Mouse (Mus musculus): ENCODE measurements around the gene Atf3. TPM values are rescaled to one million over a fixed set of nuclear protein-coding genes. Genes with fewer than 3 reads are reported as not detected.
A peak's percentile ranks its signal among the peaks of the same experiment; 100 is the strongest.

Gene Atf3
- polyA plus RNA-seq, 1 experiment, result 59.6 TPM

DNA sequence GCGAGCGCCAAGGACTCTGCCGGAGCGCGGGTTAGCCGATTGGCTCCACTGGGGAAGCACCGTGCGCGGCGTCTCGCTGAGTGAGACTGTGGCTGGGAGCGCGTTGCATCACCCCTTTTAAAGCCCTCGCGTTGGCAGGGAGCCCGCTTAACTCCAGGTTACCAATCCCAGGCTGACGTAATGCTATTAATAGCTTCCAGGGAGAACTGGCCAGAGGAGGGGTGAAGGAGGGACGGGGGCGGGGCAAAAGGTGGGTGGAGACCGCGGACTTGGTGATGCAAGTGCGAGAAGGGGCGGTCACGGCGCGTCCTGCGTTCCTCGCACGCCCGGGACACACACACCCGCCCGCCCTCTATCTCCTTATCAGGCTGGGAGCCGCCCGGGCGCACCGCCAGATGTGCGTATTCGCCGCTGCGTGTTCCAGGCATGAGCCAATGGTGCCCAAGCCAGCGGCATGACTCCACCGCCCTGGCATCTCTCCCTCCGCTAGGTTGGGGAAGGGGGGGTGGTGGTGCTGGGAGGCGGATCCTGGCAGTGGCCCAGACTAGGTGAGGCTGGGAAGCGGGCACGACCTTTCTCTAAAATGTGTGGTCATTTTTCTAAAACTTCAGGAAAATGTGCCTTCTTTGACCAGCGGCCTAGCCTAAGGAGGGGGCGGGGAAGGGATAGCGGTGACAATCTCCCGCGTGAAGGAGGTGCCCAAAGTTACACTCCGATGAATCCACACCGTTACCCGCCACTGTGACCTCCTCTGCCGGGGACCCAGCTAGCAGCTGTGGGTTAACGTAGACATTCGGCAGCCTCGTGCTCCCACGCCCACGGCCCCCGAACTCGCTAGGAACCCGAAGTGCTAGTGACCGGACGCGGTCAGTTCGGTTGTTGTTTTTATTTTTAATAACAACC, 34.4 kb downstream of the Atf3 start:
- TF ChIP-seq MYOG (IDR thresholded peaks at IDR 0.05; ENCODE audit: control insufficient read depth in 1 of 3, insufficient read depth in 1 of 3, insufficient read length in 2 of 3, low read depth in 2 of 3), result peak in 1 of 3 experiments; percentile 54
- peak; percentile 100 for TF ChIP-seq POLR2AphosphoS2 (IDR thresholded peaks at IDR 0.05; ENCODE audit: insufficient read length, low read depth)
- no peak for TF ChIP-seq MAX (IDR thresholded peaks at IDR 0.05; ENCODE audit: low read depth)
- peak; percentile 3 for TF ChIP-seq TCF3 (IDR thresholded peaks at IDR 0.05; ENCODE audit: insufficient read length, low read depth)
- TF ChIP-seq CEBPB (IDR thresholded peaks at IDR 0.05; ENCODE audit: insufficient read depth, poor library complexity, severe bottlenecking), result peak; percentile 95
- TF ChIP-seq SRF (IDR thresholded peaks at IDR 0.05; ENCODE audit: control insufficient read depth, insufficient read length, low read depth), result peak; percentile 98
- no peak for TF ChIP-seq E2F4 (IDR thresholded peaks at IDR 0.05; ENCODE audit: insufficient read depth)
- peak; percentile 100 for TF ChIP-seq POLR2A (IDR thresholded peaks at IDR 0.05; ENCODE audit: insufficient read length, low read depth)
- no peak for TF ChIP-seq USF1 (IDR thresholded peaks at IDR 0.05; ENCODE audit: low read depth)
- TF ChIP-seq TCF12 (IDR thresholded peaks at IDR 0.05; ENCODE audit: insufficient read depth, poor library complexity, severe bottlenecking), result no peak
- no peak for TF ChIP-seq REST (IDR thresholded peaks at IDR 0.05; ENCODE audit: insufficient read depth, insufficient read length)
- TF ChIP-seq MYOD1 (IDR thresholded peaks at IDR 0.05; ENCODE audit: control insufficient read depth in 1 of 3, insufficient read length in 2 of 3, low read depth in 2 of 3), result peak in 1 of 3 experiments; percentile 38
- no peaks in the 10 kb centered on the region for H3K36me3 ChIP-seq (ENCODE audit: control insufficient read depth, insufficient read depth)
- H3K79me2 ChIP-seq (ENCODE audit: control insufficient read depth, insufficient read depth), result peaks cover 28% of the 10 kb centered on the region
- peak overlapping the region; percentile 98 for H3K4me3 ChIP-seq
- H3K27me3 ChIP-seq (ENCODE audit: control insufficient read depth, insufficient read depth, insufficient read length), result peaks cover 16% of the 10 kb centered on the region
- H3ac ChIP-seq (ENCODE audit: control insufficient read depth, insufficient read length), result peak overlapping the region; percentile 57
- H3K4me2 ChIP-seq (ENCODE audit: low read depth), result peak overlapping the region; percentile 100

- Histone ChIP-seq H3K36me3 (ENCODE audit: control insufficient read depth, insufficient read depth) (peaks cover 2% of the 10 kb centered on the region), H3K27me3 (ENCODE audit: control insufficient read depth, insufficient read depth, insufficient read length) (peaks cover 15% of the 10 kb centered on the region), H3K79me2 (ENCODE audit: control insufficient read depth, insufficient read depth) (peaks cover 36% of the 10 kb centered on the region), H3K4me2 (ENCODE audit: low read depth) (peak overlapping the region; percentile 86), H3ac (ENCODE audit: control insufficient read depth, insufficient read length) (peak overlapping the region; percentile 57), H3K4me3 (peak overlapping the region; percentile 98)
- TF ChIP-seq TCF12 (IDR thresholded peaks at IDR 0.05; ENCODE audit: insufficient read depth, poor library complexity, severe bottlenecking) (no peak), MAX (IDR thresholded peaks at IDR 0.05; ENCODE audit: low read depth) (no peak), POLR2A (IDR thresholded peaks at IDR 0.05; ENCODE audit: insufficient read length, low read depth) (peak; percentile 36), SRF (IDR thresholded peaks at IDR 0.05; ENCODE audit: control insufficient read depth, insufficient read length, low read depth) (no peak), E2F4 (IDR thresholded peaks at IDR 0.05; ENCODE audit: insufficient read depth) (no peak), MYOG (IDR thresholded peaks at IDR 0.05; ENCODE audit: control insufficient read depth in 1 of 3, insufficient read depth in 1 of 3, insufficient read length in 2 of 3, low read depth in 2 of 3) (no peak), USF1 (IDR thresholded peaks at IDR 0.05; ENCODE audit: low read depth) (no peak), CEBPB (IDR thresholded peaks at IDR 0.05; ENCODE audit: insufficient read depth, poor library complexity, severe bottlenecking) (no peak), REST (IDR thresholded peaks at IDR 0.05; ENCODE audit: insufficient read depth, insufficient read length) (peak; percentile 69), MYOD1 (IDR thresholded peaks at IDR 0.05; ENCODE audit: control insufficient read depth in 1 of 3, insufficient read length in 2 of 3, low read depth in 2 of 3) (peak in 1 of 3 experiments; percentile 19), POLR2AphosphoS2 (IDR thresholded peaks at IDR 0.05; ENCODE audit: insufficient read length, low read depth) (no peak)
These were observed 35.2 kb downstream of the Atf3 start for GRCm38 (mm10) chr1:191182431-191183162.

GRCm38 (mm10) chr1:191181469-191182259, 36.2 kb downstream of the Atf3 start:
- H3K27me3 ChIP-seq (ENCODE audit: control insufficient read depth, insufficient read depth, insufficient read length), result peaks cover 15% of the 10 kb centered on the region
- TF ChIP-seq POLR2AphosphoS2 (IDR thresholded peaks at IDR 0.05; ENCODE audit: insufficient read length, low read depth), result no peak
- peak; percentile 75 for TF ChIP-seq MAX (IDR thresholded peaks at IDR 0.05; ENCODE audit: low read depth)
- TF ChIP-seq CEBPB (IDR thresholded peaks at IDR 0.05; ENCODE audit: insufficient read depth, poor library complexity, severe bottlenecking), result no peak
- no peak for TF ChIP-seq TCF3 (IDR thresholded peaks at IDR 0.05; ENCODE audit: insufficient read length, low read depth)
- no peak for TF ChIP-seq MYOD1 (IDR thresholded peaks at IDR 0.05; ENCODE audit: control insufficient read depth in 1 of 3, insufficient read length in 2 of 3, low read depth in 2 of 3)
- TF ChIP-seq REST (IDR thresholded peaks at IDR 0.05; ENCODE audit: insufficient read depth, insufficient read length), result no peak
- peaks cover 11% of the 10 kb centered on the region for H3K36me3 ChIP-seq (ENCODE audit: control insufficient read depth, insufficient read depth)
- peak overlapping the region; percentile 86 for H3K4me2 ChIP-seq (ENCODE audit: low read depth)
- peaks cover 38% of the 10 kb centered on the region for H3K79me2 ChIP-seq (ENCODE audit: control insufficient read depth, insufficient read depth)
- H3ac ChIP-seq (ENCODE audit: control insufficient read depth, insufficient read length), result peak overlapping the region; percentile 57
- peak overlapping the region; percentile 98 for H3K4me3 ChIP-seq

GRCm38 (mm10) chr1:191180397-191180796, 37.4 kb downstream of the Atf3 start:
- peaks cover 13% of the 10 kb centered on the region for H3K27me3 ChIP-seq (ENCODE audit: control insufficient read depth, insufficient read depth, insufficient read length)
- peak overlapping the region; percentile 86 for H3K4me2 ChIP-seq (ENCODE audit: low read depth)
- peaks cover 38% of the 10 kb centered on the region for H3K79me2 ChIP-seq (ENCODE audit: control insufficient read depth, insufficient read depth)
- no peak overlapping the region for H3ac ChIP-seq (ENCODE audit: control insufficient read depth, insufficient read length)
- TF ChIP-seq TCF12 (IDR thresholded peaks at IDR 0.05; ENCODE audit: insufficient read depth, poor library complexity, severe bottlenecking) (no peak), MAX (IDR thresholded peaks at IDR 0.05; ENCODE audit: low read depth) (no peak)
- H3K4me3 ChIP-seq, result peak overlapping the region; percentile 98
- H3K36me3 ChIP-seq (ENCODE audit: control insufficient read depth, insufficient read depth), result peaks cover 23% of the 10 kb centered on the region
